Mouse (Mus musculus): ENCODE measurements around the gene Dcaf17. TPM values are rescaled to one million over a fixed set of nuclear protein-coding genes. Genes with fewer than 3 reads are reported as not detected.

The Dcaf17 gene
- total RNA-seq, 4 experiments from 2014 or later = 11.2 to 14.7 (median 13.7) TPM

DNA sequence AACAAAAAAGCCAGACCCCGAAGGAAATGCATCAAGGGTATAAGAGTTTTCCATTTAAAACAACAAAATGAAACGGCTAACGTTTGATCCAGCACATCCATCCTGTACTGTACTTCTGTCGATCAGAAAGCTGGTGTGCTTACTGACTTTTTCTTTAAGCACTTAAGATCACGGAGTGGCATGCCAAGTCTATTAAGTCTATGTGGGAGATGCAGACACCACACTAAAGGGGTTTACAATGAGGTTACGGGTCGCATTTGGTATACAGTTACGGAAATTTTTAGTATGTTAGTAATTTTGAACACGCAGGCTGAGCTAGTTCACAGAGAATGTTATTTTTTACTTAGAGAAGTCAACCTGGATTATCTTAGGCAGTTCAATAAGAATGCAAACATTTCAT lies 412 bp upstream of the Dcaf17 start:
- no peak for DNase-seq

DNA sequence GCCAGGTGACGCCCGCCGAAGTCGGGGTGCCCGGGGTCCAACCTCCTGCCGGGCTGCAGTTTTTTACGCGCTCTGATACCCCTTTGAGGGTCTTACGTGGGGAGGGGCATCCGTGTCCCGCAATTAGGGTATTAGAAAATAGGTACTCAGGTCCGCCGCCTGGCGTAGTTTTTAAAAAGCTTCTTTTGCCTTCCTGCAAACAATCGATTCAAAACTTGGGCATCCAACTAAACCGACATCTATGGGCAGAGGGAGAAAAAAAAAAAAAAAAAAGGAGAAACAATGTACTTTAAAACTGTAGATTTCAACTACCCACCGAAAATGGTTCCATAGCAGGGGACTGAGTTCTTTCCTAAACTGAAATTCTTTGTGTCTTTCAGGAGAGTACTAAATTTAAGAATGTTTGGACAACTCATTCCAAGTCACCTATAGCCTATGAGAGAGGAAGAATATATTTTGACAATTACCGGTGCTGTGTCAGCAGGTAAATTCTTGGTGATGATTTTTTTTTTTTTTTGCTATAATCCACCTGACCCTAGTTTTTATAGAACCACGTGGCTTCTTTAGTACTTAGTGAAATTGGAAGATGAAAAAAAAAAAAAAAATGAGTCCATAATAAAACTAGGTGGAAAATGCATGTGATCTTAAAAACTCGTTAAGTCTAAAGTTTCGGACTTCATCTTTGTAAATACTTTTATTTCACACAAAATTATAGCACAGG lies 1.1 kb downstream of the Dcaf17 start:
- DNase-seq = no peak

DNA sequence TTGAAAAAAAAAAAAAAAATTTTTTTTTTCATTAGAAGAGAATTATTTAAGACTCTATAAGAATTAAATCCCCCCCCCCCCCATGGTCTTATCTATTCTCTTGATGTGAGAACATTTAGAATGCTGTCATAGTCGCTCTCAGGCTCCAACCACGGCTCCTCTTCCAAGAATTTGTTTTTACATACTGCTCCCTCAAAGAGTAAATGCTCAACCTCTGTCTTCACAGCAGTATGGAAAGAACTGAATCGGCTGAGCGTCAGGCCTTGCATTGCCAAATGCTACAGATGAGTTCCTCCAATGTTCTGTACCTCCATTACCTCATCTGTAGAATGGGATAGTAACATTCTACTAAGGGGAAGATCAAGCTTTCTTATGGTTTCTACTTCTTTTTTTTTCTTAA lies 16.5 kb downstream of the Dcaf17 start:
- no peak for DNase-seq

DNA sequence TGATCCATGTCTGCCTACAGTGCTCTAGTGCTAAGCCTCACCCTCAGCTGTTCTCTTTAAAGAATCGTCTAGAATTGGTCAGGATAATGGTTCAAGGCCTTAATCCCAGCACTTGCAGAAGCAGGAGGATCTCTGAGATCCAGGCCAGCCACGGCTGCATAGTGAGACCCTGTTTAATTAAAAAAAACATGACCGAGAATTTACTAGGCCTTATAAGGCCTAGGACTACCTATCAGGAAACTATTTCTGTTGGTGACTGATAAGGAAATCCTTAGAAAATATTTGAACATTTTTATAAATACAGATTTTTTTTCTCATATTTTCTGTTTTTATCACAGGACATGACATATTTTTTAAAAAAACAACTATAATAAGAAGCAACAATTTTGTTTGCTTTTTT lies 18.2 kb downstream of the Dcaf17 start:
- DNase-seq = no peak

DNA sequence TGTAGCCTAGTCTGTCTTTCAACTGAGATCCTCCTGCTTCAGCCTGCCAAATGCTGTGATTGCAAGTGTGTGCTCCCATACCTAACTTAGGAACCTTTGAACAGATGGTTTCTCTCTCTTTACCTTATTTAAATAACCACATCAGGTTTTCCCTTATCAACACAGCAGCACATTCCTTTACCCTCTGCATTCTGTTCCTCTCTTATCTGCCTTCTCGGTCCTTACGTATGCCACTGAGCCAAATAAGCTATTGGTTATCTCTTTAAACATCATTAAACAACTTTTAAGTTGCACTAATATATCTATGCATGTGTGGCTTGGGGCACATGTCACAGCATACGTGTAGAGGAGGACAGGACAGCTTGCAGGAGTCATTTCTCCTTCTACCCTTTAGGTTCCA lies 18.7 kb downstream of the Dcaf17 start:
- no peak for DNase-seq

DNA sequence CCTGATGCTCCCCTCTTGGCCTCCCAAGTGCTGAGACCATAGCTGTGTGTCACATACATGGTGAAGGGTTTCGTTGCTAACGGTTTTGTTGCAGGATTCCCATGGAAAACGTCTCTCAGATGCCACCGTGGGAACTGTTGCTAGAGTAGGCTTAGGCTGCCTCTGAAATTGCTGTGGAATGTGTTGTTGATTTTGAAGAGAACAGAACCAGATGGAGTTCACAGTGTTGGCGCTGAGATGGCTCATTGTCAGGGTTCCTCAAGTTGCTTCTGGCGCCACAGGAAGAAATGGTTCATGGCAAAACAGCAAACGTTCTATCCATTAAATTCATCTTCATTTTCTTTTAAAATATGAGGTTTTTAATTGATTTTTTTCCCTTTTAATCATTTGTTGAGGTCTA lies 27.3 kb downstream of the Dcaf17 start:
- DNase-seq = no peak

DNA sequence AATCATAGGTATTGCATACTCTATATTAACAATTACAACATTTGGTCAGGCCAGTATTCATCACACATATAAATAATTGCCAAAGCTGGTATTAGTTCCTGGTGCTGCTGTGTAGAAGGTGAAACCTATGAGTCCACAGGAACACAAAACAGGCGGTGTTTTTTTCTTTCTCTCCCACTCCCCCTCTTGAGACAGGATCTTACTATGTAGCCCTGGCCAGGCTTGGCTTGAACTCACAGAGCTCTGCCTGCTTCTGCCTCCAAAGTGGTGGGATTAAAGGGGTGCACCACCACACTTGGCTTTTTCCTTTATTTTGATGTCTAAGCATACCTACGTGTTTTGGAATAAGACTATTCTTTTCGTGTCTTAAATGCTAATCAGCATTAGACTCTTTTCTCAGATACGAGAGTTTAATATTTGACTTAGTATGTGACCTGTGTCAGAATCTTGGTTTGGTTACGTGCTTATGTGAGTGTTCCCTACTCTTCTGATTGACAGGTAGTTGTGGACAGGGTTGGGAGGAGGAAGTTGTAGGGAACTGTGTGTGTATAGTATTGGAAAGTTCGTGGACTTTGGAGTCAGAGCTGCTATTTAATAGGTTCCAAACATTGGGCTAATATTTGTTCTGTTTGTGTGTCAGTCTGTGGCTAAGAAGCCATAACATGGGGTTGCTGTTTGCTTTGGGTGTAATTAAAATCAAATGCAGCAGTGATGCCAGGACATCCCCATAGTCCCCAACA lies 28.5 kb downstream of the Dcaf17 start:
- DNase-seq = no peak

DNA sequence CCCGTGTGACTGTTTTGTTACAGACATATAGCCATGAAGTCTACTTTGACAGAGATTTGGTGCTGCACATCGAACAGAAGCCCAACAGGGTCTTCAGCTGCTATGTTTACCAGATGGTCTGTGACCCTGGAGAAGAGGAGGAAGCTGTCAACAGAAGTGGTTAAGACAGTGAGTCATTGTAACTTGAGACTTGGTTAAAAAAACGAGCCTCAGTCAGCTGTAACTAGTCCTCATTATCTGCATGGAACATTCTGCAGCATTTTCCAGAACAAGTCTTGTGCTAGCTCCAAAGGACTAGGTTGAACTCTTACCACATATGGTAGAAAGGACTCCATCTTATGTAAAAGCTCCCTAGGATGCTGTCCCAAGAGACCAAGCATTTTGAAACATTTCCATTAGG lies 34.6 kb downstream of the Dcaf17 start:
- no peak for DNase-seq

DNA sequence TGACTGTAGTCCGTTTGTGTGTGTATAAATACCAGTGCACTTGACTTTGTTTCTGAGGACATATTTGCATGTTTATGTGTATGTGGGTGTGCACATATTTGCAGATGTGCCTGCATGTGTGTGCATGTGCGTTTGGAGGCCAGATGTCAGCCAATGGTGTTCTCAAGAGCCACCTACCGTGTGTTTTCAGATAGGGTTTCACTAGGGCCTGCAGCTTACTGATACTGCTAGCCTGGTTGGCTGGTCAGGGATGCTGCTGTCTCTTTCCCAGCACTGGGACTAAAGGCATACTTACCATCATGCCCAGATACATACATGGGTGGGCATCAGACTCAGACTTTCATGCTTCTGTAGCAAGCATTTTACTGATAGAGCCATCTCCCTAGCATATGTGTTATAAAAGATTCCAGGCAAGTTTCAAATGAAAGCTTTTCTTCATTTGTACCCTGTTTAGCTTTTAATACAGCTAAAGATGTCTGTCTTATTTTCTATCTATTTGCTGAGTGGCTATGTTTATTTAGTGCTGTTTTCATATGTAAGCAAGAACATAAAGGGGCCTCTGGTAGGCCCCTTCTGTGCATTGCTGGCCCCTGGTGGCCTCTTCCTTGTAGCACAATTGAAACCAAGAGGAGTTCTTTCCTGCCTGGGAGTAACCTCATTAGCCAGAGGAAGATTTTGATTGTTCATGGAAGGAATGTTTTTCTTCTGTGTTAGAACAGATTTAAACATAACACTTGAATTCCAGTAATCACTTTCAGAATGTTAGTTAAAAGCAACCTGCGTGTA lies 35.7 kb downstream of the Dcaf17 start:
- no peak for DNase-seq

DNA sequence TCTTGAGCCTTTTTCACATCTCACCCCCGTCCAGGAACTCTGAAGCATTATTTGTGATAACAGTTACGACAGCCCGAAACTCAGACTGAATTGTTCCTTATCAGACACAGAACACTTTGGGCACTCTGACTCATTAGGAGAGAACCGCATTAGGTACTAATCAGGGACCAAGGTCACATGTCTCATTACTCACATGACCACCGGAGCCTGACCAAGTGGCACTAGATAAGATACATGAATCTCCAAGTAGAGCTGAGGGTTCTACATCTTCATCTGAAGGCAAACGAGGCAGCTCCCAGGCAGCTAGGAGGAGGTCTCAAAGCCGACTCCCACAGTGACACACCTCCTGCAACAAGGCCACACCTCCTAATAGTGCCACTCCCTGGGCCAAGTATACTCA lies 41.0 kb downstream of the Dcaf17 start:
- no peak for DNase-seq

DNA sequence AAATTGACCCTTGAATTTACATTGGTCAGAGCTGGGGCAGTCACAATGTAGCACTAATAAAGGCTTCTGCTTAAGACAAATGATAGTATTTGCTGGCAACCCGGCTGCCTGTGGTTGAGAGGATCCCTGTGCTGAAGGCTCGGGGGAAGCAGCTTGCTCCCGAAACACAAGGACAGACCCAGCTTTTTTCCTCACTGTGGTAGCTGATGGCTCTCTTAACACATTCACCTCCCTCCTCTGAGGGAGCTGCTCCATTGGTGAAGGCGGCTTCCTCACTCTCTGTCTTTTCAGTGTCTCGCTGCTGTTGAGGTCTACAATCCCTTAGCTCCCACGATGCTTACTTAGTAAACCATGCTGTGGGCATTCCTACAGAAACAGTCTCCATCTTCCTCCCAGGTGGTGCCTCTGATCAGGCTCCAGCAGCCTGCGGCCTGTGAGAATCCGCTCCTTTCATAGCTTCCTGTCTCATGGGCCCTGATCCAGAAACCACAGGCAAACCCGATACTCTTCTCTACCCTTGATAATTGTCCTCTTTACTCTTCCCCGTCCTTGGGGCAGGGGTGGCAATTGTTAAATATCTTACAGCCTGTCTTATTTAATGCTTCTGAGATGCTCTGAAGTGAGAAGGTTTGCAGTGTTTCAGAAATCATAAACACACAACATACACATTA lies 47.6 kb downstream of the Dcaf17 start:
- no peak for DNase-seq

DNA sequence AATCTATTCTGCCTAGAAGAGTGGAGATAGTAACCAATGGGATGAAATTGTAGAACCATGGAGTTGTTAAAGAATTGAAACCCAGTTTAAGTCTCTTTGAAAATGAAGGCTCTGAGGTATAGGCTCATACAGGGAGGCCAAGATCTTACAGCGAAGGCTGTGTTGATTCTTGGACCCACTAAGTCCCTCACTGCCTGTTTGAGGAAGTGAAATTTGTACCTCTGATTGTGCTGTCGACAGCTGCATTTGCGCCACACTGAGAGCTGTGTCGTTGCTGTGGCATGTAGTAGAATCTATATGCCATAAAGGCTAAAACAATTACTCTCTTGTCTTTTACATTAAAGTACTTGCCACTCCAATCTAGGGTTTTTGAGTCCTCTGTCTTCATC lies 48.2 kb downstream of the Dcaf17 start:
- DNase-seq = no peak

DNA sequence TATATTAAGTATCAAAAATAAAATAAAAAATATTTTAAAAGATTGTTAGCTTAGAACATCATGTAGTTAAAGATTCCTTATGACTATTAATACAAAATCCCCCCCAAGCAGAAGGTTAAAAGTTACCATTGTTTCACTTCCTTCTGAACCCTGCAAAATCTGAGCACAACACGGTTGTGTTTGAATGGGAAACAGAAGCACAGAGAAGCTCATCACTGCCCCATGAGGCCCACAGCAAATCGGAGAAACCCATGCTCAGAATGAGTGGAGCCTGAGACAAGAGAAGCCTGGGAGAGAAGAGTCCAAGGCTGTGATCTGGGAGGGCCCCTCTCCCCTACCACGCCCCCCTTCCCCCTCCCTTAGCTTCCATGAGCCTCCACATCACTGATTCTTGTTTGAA lies 49.6 kb downstream of the Dcaf17 start:
- DNase-seq = no peak

DNA sequence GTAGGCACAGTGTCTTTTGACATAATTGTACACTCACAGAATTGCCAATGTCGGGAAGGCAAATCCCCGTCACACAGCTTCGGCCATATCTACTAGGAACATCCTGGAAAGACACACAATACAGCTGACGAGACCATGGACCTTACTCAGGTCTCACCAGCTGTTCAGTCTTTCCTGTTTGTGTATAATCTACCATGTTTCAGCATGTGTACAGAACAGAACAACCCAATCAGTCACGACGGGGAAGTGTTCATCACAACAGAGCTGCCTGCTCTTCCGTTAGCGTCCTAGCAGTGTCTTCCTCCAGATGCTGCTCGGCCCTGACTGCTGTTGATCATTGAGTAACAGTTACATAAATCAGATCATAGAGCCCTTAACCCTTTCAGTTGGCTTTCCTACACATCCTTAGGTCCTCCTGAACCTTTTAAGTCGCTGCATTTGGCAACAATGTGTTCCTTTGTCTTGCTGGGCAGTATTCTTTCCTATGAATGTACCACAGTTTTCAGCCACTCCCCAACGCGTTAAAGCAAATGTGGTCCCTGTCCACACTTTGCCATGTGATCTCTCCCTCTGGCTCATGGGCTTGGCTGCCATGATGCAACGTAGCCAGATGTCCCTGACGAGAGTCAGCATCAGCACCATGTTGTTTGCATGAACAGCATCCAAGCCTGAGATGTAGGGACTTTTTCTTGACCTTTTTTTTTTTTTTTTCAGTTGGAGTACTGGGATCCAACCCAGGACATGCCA lies 50.5 kb downstream of the Dcaf17 start:
- DNase-seq = no peak

DNA sequence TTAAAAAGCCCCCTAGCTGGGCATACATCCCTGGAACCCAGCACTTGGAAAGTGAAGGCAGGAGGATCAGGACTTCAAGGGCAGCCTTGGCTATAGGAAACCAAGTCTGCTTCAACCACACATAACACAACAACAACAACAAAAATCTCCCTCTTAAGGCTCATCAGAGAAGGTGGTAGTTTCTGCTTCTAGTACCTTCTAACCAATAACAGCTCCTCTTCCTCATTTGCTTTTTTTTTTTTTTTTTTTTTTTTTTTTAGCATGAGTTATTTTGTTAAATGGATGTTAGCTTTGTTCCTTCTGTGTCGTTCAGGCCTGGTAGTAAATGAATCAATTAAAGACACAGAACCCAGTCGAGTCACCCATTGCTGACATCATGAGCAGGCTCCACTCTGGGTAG lies 52.1 kb downstream of the Dcaf17 start:
- DNase-seq = no peak

DNA sequence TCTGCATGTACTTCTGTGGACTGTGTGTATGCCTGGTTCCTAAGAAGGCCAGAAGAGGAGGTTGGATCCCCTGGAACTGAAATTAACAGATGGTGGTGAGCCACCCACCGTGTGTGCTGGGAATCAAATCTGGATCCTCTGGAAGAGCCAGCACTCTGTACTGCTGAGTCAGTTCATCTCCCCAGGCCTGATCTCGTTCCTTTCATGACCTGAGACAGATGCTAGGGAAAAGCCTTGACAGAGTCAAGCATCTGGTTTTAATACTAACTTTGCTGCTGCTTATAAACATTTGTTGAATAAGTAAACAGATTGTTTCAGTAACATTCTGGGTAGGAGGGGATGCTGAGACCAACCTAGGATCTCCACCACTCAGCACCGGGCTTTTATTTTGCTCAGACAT lies 53.4 kb downstream of the Dcaf17 start:
- no peak for DNase-seq

DNA sequence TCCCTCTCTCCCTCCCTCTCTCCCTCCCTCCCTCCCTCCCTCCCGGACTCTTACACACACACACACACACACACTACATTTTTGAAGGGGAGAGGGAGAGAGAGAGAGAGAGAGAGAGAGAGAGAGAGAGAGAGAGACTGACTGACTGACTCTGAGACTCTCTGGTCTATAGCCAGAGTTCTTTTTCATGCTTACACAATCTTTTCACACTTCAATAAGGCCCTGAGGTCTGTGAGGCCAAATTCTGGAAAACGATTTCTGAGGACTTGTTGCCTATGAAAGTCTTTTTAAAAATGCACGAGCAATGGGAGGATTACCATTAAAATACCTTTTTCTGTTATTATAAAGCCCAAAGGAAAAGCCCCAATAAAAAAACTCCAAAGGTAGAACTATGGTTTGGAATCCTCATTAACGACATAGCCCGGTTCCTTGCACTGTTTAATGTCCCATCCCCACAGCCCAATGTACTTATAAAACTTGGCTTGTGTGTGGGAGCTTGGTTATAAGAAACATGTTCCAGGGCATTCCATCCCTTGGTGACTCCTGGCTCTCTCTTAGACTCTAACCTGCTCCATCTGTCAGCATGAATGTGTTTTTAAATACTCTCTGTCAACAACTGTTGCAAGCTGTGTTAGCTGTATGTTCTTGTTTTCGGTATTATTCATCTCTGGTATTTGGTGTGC lies 58.5 kb downstream of the Dcaf17 start:
- DNase-seq = no peak

DNA sequence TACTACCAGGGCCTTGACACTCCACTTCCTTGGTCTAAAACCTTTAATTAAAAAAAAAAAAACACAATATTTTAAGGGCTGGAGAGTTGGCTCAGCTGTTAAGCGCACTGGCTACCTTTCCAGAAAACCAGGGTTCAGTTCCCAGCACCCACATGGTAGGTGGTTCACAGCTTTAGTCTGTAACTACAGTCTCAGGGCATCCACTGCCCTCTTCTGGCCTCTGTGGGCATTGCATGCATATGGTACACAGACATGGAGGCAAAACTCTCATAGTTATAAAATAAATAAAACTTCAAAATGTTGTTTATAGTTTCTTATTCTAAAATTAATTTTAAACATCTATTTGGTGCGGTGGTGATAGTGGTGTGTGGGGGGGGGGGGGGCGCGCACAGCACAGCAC lies 61.0 kb downstream of the Dcaf17 start:
- DNase-seq = no peak

DNA sequence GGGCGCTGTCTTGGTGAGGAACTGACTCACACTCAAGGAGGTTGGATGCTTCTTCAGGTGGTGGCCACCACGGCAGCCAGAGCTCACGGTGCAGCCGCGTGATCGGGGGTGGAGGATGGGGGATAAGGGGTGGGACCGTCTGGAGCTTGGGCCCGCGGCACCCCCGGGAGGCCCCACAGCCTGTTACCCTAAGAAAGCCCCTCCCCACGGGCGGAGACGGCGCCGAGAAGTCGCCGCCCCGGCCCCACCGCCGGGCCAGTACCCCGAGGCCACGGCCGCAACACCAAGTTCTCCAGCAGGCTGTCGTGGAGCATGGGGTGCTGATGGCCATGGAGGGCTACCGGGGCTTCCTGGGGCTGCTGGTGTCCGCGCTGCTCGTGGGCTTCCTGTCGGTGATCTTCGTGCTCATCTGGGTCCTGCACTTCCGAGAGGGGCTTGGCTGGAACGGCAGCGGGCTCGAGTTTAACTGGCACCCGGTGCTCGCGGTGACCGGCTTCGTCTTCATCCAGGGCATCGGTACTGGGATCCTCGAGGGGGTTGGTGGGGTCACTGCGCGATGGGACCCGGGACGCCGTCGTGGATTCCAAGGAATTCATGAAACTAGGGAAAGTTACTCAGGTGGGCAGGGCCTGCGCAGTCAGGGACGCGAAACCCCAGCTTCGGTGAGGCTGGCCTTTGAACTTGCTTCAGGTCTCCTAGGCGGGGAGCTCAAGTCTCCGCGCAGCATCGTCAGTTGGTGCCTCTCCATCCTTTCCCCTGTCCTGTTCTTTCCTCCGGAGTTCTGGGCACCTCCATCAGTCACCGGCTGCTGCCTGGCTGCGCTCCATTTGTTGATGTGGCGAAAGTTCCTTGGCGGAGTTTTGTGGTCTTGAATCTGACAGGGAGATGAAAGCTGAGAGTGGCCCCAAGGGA lies 62.9 kb downstream of the Dcaf17 start, which contains the start of gene Cybrd1:
Gene Cybrd1, plus strand, starts transcription at position 127 of the 912 bp plus-strand sequence.
- no peak for DNase-seq

DNA sequence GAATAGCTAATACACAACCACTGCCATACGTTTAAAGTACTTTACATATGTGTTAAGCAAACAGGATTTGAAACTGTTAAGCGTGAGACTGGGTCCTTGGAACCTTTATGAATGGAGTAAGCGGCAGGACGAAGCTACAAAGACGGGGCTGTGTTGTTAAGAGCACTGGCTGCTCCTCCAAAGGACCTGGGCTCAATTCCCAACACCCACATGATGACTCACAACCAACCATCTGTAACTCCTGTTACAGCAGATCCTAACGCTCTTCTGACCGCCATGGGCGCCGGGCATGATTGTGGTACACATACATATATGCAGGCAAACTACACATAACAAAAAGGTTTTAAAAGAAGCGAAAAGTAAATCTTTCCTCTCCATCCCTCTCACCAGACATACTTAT lies 65.7 kb downstream of the Dcaf17 start:
- DNase-seq = no peak

Data from adrenal gland, adult 8-10 months (tissue).